Mouse (Mus musculus): ENCODE results near the gene Defb23. TPM values are rescaled to one million over a fixed set of nuclear protein-coding genes. Genes with fewer than 3 reads are reported as not detected.

The Defb23 gene
- polyA plus RNA-seq, 1 experiment from 2014 or later, result not detected

- no peaks in the 10 kb centered on the region for H3K27me3 ChIP-seq (ENCODE audit: control insufficient read depth, insufficient read depth, low read length)
- WGBS, result 88% methylated on average over 7 of the region's 7 CpGs
- no peak overlapping the region for H3K4me3 ChIP-seq (ENCODE audit: low read depth, low read length)
- H3K36me3 ChIP-seq (ENCODE audit: control insufficient read depth, insufficient read depth, low read length), result no peaks in the 10 kb centered on the region
- H3K9me3 ChIP-seq (ENCODE audit: control insufficient read depth, low read length), result no peaks in the 10 kb centered on the region
- no peak overlapping the region for H3K27ac ChIP-seq (ENCODE audit: low read depth, low read length)
- H3K4me1 ChIP-seq (ENCODE audit: control insufficient read depth, insufficient read depth, low read length), result no peaks in the 10 kb centered on the region
- H3K9ac ChIP-seq (ENCODE audit: low read length), result no peak overlapping the region
- H3K4me2 ChIP-seq (ENCODE audit: low read depth), result no peak overlapping the region
- ATAC-seq (ENCODE audit: insufficient read depth, low FRiP score, low TSS enrichment), result no peak
- no peak for DNase-seq (ENCODE audit: low spot score)
Observed at GRCm38 (mm10) chr2:152481726-152482125, 17.3 kb upstream of the Defb23 start.

- Histone ChIP-seq H3K36me3 (ENCODE audit: control insufficient read depth, insufficient read depth, low read length) (no peaks in the 10 kb centered on the region), H3K4me3 (ENCODE audit: low read depth, low read length) (no peak overlapping the region), H3K9me3 (ENCODE audit: control insufficient read depth, low read length) (no peaks in the 10 kb centered on the region), H3K9ac (ENCODE audit: low read length) (no peak overlapping the region), H3K27me3 (ENCODE audit: control insufficient read depth, insufficient read depth, low read length) (no peaks in the 10 kb centered on the region), H3K27ac (ENCODE audit: low read depth, low read length) (no peak overlapping the region), H3K4me1 (ENCODE audit: control insufficient read depth, insufficient read depth, low read length) (no peaks in the 10 kb centered on the region), H3K4me2 (ENCODE audit: low read depth) (no peak overlapping the region)
- ATAC-seq (ENCODE audit: insufficient read depth, low FRiP score, low TSS enrichment), result no peak
- 87% methylated on average over 3 of the region's 3 CpGs for WGBS
- DNase-seq (ENCODE audit: low spot score), result no peak
Observed at GRCm38 (mm10) chr2:152480881-152481280, 16.5 kb upstream of the Defb23 start.

- no peak for ATAC-seq (ENCODE audit: insufficient read depth, low FRiP score, low TSS enrichment)
- no peak within 1 kb of the TSS for H3K27ac ChIP-seq (ENCODE audit: low read depth, low read length)
Observed at GRCm38 (mm10) chr2:152476763-152477162, 12.3 kb upstream of the Defb23 start, which contains the start of gene Defb20. Defb20 (plus strand) TSS chr2:152477063.

GRCm38 (mm10) chr2:152472434-152472833 lies 8.0 kb upstream of the Defb23 start:
- Histone ChIP-seq H3K4me2 (ENCODE audit: low read depth) (no peak overlapping the region), H3K9ac (ENCODE audit: low read length) (no peak overlapping the region), H3K4me1 (ENCODE audit: control insufficient read depth, insufficient read depth, low read length) (no peaks in the 10 kb centered on the region), H3K36me3 (ENCODE audit: control insufficient read depth, insufficient read depth, low read length) (no peaks in the 10 kb centered on the region), H3K9me3 (ENCODE audit: control insufficient read depth, low read length) (no peaks in the 10 kb centered on the region), H3K4me3 (ENCODE audit: low read depth, low read length) (no peak overlapping the region), H3K27ac (ENCODE audit: low read depth, low read length) (no peak overlapping the region), H3K27me3 (ENCODE audit: control insufficient read depth, insufficient read depth, low read length) (no peaks in the 10 kb centered on the region)
- ATAC-seq (ENCODE audit: insufficient read depth, low FRiP score, low TSS enrichment) (no peak), DNase-seq (ENCODE audit: low spot score) (no peak)
- 30% methylated on average over 3 of the region's 3 CpGs for WGBS

More at GRCm38 (mm10) chr2:152476763-152477162, 12.3 kb upstream of the Defb23 start, which contains the start of gene Defb20:
- Histone ChIP-seq H3K27me3 (ENCODE audit: control insufficient read depth, insufficient read depth, low read length) (no peaks in the 10 kb centered on the region), H3K36me3 (ENCODE audit: control insufficient read depth, insufficient read depth, low read length) (no peaks in the 10 kb centered on the region), H3K4me1 (ENCODE audit: control insufficient read depth, insufficient read depth, low read length) (no peaks in the 10 kb centered on the region), H3K4me2 (ENCODE audit: low read depth) (no peak within 1 kb of the TSS), H3K9ac (ENCODE audit: low read length) (no peak within 1 kb of the TSS), H3K4me3 (ENCODE audit: low read depth, low read length) (no peak within 1 kb of the TSS), H3K9me3 (ENCODE audit: control insufficient read depth, low read length) (no peaks in the 10 kb centered on the region)
- DNase-seq (ENCODE audit: low spot score), result no peak
- WGBS, result 63% methylated on average over 2 of the region's 2 CpGs

- Histone ChIP-seq H3K4me3 (ENCODE audit: low read depth, low read length) (no peak overlapping the region), H3K9me3 (ENCODE audit: control insufficient read depth, low read length) (no peaks in the 10 kb centered on the region), H3K27ac (ENCODE audit: low read depth, low read length) (no peak overlapping the region), H3K27me3 (ENCODE audit: control insufficient read depth, insufficient read depth, low read length) (no peaks in the 10 kb centered on the region), H3K4me1 (ENCODE audit: control insufficient read depth, insufficient read depth, low read length) (no peaks in the 10 kb centered on the region), H3K9ac (ENCODE audit: low read length) (no peak overlapping the region), H3K4me2 (ENCODE audit: low read depth) (no peak overlapping the region), H3K36me3 (ENCODE audit: control insufficient read depth, insufficient read depth, low read length) (no peaks in the 10 kb centered on the region)
- 37% methylated on average over 7 of the region's 7 CpGs for WGBS
- ATAC-seq (ENCODE audit: insufficient read depth, low FRiP score, low TSS enrichment) (no peak), DNase-seq (ENCODE audit: low spot score) (peak; percentile 19)
Observed at GRCm38 (mm10) chr2:152470973-152471372, 6.6 kb upstream of the Defb23 start.

- ATAC-seq (ENCODE audit: insufficient read depth, low FRiP score, low TSS enrichment) (no peak), DNase-seq (ENCODE audit: low spot score) (no peak)
- Histone ChIP-seq H3K4me1 (ENCODE audit: control insufficient read depth, insufficient read depth, low read length) (no peaks in the 10 kb centered on the region), H3K4me3 (ENCODE audit: low read depth, low read length) (no peak overlapping the region), H3K9me3 (ENCODE audit: control insufficient read depth, low read length) (no peaks in the 10 kb centered on the region), H3K4me2 (ENCODE audit: low read depth) (no peak overlapping the region), H3K27me3 (ENCODE audit: control insufficient read depth, insufficient read depth, low read length) (no peaks in the 10 kb centered on the region), H3K27ac (ENCODE audit: low read depth, low read length) (no peak overlapping the region), H3K36me3 (ENCODE audit: control insufficient read depth, insufficient read depth, low read length) (no peaks in the 10 kb centered on the region), H3K9ac (ENCODE audit: low read length) (no peak overlapping the region)
- WGBS, result 58% methylated on average over 13 of the region's 13 CpGs
Observed at GRCm38 (mm10) chr2:152459241-152459640, 5.2 kb downstream of the Defb23 start.

- no peaks in the 10 kb centered on the region for H3K9me3 ChIP-seq (ENCODE audit: control insufficient read depth, low read length)
- no peaks in the 10 kb centered on the region for H3K4me1 ChIP-seq (ENCODE audit: control insufficient read depth, insufficient read depth, low read length)
- H3K9ac ChIP-seq (ENCODE audit: low read length), result no peak overlapping the region
- ATAC-seq (ENCODE audit: insufficient read depth, low FRiP score, low TSS enrichment) (no peak), DNase-seq (ENCODE audit: low spot score) (no peak)
- WGBS, result 61% methylated on average over 4 of the region's 4 CpGs
- no peak overlapping the region for H3K4me3 ChIP-seq (ENCODE audit: low read depth, low read length)
- H3K36me3 ChIP-seq (ENCODE audit: control insufficient read depth, insufficient read depth, low read length), result no peaks in the 10 kb centered on the region
- H3K27me3 ChIP-seq (ENCODE audit: control insufficient read depth, insufficient read depth, low read length), result no peaks in the 10 kb centered on the region
- H3K27ac ChIP-seq (ENCODE audit: low read depth, low read length), result no peak overlapping the region
- H3K4me2 ChIP-seq (ENCODE audit: low read depth), result no peak overlapping the region
Observed at GRCm38 (mm10) chr2:152452101-152452781, 12.2 kb downstream of the Defb23 start.

GRCm38 (mm10) chr2:152450241-152450640 lies 14.2 kb downstream of the Defb23 start:
- DNase-seq (ENCODE audit: low spot score) (peak; percentile 72), ATAC-seq (ENCODE audit: insufficient read depth, low FRiP score, low TSS enrichment) (no peak)
- H3K27ac ChIP-seq (ENCODE audit: low read depth, low read length), result no peak overlapping the region
- no peaks in the 10 kb centered on the region for H3K27me3 ChIP-seq (ENCODE audit: control insufficient read depth, insufficient read depth, low read length)
- 7% methylated on average over 5 of the region's 5 CpGs for WGBS
- H3K9ac ChIP-seq (ENCODE audit: low read length), result no peak overlapping the region
- H3K36me3 ChIP-seq (ENCODE audit: control insufficient read depth, insufficient read depth, low read length), result no peaks in the 10 kb centered on the region
- no peak overlapping the region for H3K4me3 ChIP-seq (ENCODE audit: low read depth, low read length)
- H3K4me1 ChIP-seq (ENCODE audit: control insufficient read depth, insufficient read depth, low read length), result no peaks in the 10 kb centered on the region
- H3K9me3 ChIP-seq (ENCODE audit: control insufficient read depth, low read length), result no peaks in the 10 kb centered on the region
- H3K4me2 ChIP-seq (ENCODE audit: low read depth), result no peak overlapping the region

- Histone ChIP-seq H3K4me2 (ENCODE audit: low read depth) (no peak overlapping the region), H3K27ac (ENCODE audit: low read depth, low read length) (no peak overlapping the region), H3K4me3 (ENCODE audit: low read depth, low read length) (no peak overlapping the region), H3K4me1 (ENCODE audit: control insufficient read depth, insufficient read depth, low read length) (no peaks in the 10 kb centered on the region), H3K9ac (ENCODE audit: low read length) (no peak overlapping the region), H3K9me3 (ENCODE audit: control insufficient read depth, low read length) (no peaks in the 10 kb centered on the region), H3K36me3 (ENCODE audit: control insufficient read depth, insufficient read depth, low read length) (no peaks in the 10 kb centered on the region), H3K27me3 (ENCODE audit: control insufficient read depth, insufficient read depth, low read length) (no peaks in the 10 kb centered on the region)
- 61% methylated on average over 5 of the region's 5 CpGs for WGBS
- no peak for DNase-seq (ENCODE audit: low spot score)
- no peak for ATAC-seq (ENCODE audit: insufficient read depth, low FRiP score, low TSS enrichment)
Observed at GRCm38 (mm10) chr2:152447461-152447860, 17.0 kb downstream of the Defb23 start.
